Mouse (Mus musculus): Measurements from ENCODE around the gene Fam20b. TPM values are rescaled to one million over a fixed set of nuclear protein-coding genes. Genes with fewer than 3 reads are reported as not detected.

Gene Fam20b
- total RNA-seq, 2 experiments from 2014 or later: 48.1 to 51.9 TPM

DNA sequence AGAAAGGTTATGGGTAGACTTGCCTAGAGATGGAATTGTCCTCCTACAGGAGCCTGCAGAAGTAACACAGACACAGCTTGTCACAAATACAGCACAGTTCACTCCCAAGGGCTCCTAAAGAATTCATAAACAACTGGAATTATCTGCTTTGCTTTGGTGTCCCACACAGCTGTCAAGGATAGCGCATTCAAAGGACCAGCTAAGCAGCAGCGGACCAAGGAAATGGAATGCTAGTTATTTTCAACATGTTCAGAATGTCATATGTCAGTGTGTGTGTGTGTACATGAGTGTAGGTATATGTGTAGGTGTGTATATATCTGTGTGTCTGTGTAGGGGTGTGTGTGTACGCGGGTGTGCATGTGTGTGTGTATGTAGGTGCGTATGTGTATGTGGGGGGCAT lies 14.1 kb upstream of the Fam20b start:
- intact Hi-C loops (cut with DNase I): no loop called here
- DNase-seq (ENCODE audit: low spot score): no peak

DNA sequence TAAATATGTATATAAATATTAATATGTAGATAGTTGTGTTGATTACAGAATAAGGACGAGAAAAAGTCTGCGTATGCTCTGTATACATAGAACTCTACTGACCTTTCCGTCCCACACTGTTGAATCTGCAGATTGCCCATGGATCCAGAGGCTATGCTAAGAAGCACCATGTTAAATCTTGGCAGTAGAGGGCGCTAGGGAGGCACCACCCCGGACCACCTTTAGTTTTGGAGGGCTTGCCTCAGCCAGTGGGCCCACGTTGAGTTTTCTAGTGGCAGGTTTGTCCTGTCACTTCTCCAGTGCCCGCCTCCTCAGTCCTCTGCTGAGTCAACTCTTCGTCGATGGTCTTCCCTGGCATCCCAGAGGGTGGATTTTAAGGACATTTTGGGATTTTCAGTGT lies 11.9 kb upstream of the Fam20b start:
- intact Hi-C loops (cut with DNase I): no loop called here
- no peak for DNase-seq (ENCODE audit: low spot score)

DNA sequence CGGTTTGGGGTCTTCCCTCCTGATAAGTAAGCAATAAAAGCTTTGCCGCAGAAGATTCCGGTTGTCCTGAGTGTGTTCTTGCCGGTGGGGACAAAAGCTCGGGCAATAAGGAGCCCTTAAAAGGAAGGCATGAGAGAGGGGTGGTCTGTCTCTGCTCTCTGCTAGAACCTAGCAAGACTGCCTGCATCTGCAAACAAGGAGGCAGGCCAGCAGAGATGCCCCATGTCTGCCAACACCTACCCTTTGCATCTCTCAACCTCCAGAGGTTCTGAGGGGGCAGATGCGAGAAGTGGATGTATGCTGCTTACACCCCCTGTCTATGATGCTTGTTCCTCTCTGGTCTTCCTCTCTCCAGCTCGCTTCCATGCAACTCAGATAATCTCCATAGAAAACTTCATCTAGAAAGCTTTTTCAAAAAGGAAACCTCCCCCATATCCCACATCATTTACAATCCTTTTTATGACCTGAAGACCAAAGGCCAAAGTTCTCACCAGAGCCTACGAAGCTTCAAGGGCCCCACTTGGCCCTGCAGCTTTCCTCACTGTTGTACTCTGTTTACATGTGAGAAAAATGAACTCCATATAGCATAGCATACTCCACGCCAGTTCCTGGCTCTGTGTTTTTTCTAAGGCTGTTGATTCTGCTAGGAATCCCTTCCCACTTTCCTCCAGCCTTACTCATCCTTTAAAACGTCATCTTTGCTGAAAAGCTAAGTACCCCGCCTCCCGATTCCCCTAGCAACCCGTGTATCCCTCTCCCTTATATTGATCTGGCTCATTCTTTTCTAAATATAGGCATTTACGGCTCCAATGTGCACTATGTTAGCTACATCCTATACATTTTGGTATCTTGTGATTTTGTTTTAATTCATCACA lies 8.6 kb upstream of the Fam20b start:
- intact Hi-C loops (cut with DNase I): no loop called here
- no peak for DNase-seq (ENCODE audit: low spot score)

DNA sequence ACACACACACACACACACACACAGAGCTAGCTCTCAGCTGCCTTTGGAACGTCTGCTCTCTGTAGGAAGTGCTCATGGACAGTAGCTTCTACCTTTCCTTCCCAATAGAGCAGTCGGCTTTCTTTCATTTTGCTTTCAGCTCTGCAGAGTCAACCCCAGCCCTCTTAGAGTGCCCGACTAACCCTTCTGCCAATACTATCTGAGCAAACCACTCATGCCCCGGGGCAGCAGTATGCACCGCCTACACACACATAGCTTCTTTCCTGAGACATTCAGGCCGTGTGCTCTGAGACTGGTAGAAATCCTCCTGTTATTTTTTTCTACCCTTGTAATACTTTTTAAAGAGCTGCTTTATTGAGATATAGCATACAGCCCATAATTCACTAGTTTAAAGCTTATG lies 3.2 kb upstream of the Fam20b start:
- intact Hi-C loops (cut with DNase I): no loop called here

DNA sequence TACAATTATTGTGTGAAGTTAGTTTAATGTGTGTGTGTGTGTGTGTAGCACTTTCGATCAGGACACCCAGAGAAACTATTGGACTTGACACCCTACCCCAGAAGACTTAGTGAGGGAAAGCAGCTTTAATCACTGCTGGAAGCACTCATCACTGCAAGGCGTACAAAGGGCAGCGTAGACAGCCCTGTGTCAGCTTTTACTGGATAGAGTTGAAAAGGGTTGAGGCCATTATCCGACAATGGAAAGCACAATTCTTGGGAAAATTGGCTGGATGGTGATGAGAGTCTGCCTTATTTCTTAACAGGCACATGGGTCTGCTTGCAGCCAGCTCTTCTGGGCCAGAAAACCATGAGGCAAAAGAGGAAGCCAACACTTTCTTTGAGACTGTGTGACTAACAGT lies 1.2 kb upstream of the Fam20b start:
- DNase-seq (ENCODE audit: low spot score): peak; percentile 5
- intact Hi-C loops (cut with DNase I): no loop called here

More for the DNA sequence above, 3.2 kb upstream of the Fam20b start:
- DNase-seq (ENCODE audit: low spot score): no peak

DNA sequence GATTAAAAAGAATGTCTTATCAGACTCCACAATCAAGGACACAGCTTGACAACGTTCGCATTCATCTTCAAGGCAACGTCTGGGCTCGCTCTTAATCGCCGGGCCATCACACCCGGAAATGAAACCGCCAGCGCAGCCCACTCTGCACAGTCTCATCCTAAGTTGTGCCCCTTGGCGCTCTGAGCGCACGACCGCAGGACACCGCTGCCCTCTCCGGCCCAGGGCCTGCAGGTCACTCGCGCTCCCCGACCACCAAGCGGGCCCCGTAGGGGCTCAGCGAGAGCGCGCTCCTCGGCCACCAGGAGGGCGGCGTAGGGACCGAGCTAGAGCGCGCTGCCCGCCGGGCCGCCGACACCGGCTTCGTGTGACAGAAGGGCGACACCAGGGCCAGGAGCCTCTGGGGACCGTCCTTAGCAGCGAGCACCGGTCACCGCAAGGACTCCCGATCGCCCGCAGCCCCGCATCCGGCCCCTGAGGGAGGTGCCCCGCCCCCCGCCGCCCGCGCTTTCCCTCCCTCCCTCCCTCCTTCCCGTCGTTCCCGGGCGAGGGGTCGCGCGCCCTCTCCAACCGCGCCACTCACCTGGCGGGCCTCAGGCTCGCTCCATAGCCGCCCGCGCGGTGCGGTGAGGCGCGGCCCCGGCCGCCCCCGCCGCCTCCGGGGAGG lies 468 bp downstream of the Fam20b start:
- intact Hi-C loops (cut with DNase I): no loop called here
- DNase-seq (ENCODE audit: low spot score): peak; percentile 29

DNA sequence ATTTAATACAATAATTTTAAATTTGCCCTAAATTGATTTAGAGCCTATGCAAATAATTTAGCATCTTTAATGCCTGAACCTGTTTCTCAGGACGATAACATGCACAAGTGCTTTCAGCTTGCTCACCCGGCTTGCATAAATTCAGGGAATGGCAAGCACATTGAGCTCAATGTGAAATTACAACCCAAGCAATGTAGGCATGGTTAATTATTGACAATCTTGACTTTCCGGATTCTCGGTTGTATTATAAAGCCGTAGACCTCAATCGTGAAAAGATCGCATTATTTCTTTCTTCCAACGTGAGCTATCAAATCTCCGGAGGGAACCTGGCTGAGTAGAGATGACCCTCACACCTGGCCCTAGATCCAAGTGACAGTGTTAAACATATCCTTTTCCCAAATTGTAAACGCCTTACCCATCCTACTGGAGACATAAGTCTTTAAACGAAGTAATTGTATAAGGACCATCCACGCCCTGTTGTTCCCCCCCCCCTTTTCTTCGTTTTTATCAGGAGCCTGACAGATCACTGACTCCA lies 1.1 kb downstream of the Fam20b start:
- DNase-seq (ENCODE audit: low spot score): no peak
- intact Hi-C loops (cut with DNase I): no loop called here

DNA sequence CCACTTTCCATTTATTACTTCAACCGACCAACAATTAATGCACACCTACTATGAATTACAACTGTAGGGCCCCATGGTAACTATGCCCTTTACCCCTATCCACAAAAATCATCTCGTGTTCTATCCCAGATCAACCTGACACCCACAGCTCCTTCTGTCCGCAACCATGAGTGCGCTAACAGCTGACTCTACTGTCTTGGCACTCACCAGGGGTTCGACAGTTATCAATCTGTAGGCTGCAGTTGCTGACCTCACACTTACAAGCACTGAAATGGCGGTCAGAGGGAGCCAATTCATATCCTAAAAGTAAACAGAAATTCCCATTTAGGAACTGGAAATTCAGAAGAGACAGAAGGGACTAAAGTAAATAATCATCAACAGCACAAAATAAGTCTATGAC lies 2.2 kb downstream of the Fam20b start:
- intact Hi-C loops (cut with DNase I): no loop called here
- DNase-seq (ENCODE audit: low spot score): no peak

DNA sequence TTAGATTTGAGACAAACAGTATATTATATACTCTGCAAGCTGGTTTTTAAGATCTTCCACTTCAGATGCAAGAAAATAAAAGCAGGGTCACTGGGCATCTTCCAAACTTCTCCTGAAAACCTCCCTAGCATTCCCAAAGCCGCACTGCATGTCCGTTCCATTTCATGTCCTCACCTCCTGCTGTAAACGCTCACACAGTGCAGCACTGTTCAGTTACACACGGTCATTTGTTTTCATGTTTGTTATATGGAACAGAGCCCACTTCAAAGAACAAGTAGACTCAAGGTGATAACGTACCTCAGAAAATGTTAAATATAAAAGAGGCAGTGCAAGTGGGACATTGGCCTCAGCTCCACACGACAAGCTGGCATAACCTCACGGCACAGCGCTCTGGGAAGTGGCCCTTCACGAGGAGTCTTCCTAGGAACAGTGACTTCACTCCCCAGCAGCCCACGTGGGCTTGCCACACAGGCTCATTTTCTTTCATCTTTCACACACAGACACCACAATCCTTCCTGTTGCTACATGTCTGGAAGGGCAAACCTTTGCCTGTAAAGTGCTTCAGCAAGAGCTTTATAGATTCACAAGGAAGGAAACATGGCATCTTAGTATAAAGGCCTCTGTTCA lies 8.3 kb downstream of the Fam20b start:
- no peak for DNase-seq (ENCODE audit: low spot score)
- intact Hi-C loops (cut with DNase I): no loop called here

DNA sequence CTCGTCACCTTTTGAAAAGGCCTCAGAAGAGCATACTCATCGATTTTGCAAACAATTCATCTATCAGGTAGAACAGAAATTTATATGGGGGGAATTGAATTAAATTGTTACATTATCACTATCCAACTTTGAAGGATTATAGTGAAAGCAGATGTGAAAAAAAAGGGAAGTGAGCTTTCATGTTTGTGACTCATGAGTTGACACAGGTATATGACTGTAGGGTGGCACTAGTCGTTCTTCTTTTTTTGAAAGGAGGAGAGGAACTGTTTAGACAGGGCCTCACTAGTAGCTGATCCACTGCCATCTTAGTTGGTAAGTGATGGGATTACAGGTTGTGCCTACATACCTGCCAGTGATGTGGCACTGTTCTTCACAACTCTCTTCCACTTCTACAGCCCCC lies 10.2 kb downstream of the Fam20b start:
- DNase-seq (ENCODE audit: low spot score): no peak
- intact Hi-C loops (cut with DNase I): no loop called here

DNA sequence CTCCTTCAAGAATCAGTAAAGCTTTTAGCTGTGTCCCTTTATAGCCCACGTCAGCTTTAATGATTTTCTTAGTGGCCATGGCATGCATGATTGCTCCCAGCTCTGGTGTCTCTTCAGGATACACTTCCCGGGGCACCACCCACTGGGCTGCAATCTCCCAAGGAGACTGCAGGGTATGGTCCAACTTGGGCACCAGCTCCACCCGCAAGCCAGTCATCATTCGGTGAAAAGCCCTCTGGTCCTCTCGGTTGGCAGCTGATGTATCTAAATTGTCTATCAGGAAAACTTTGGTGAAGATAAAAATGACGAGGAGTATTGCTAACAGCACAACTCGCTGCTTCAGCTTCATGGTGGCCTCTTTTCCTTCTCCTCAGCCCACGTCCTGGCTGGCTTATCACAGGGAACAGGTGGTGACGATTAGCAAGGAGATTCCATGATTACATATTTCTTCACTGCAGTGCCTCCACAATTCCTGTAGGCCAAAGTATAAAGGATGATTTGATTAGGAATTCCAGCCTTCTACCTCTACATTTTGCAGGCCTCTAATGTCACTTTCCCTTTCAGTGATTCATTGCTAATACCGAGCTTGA lies 13.1 kb downstream of the Fam20b start:
- DNase-seq (ENCODE audit: low spot score): no peak

DNA sequence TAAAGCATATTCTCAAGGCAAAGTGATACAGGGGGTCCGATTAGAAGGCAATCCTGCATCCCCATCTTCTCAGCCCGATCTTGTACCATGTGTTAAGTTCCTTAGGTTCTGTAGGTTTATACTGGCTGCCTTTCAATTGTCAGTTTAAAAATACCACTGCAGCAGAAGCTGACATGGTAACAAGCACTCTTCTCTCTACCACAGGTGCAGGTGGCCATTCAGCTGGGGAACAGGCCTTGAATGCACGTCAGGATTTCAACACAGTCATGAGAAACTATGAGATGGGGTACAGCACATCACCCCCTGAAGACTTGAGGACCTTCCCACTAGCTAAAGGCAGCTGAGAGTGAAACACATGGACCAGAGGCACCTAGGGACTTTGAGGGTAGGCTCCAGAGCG lies 15.4 kb downstream of the Fam20b start:
- DNase-seq (ENCODE audit: low spot score): no peak

More for the DNA sequence above, 13.1 kb downstream of the Fam20b start:
- intact Hi-C loops (cut with DNase I): no loop called here

DNA sequence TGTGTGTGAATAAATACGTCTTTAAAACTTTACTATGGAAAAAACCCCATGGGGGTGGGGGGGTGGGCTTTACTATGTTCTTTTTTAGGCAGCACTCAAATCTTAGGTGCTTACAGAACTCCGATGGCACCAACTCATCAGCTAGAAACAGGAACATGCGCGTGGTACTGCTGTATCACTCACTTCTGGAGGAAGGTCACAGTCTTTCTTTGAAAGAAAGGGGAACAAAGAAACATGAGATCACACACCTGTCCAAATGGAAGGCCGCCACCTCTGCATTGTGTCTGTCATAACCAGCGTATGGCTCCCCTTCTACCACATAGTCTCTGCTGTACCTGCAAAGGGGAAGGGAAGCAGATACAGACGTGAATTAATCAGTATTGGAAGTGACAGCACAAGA lies 16.7 kb downstream of the Fam20b start:
- DNase-seq (ENCODE audit: low spot score): no peak

More for the DNA sequence above, 15.4 kb downstream of the Fam20b start:
- intact Hi-C loops (cut with DNase I): no loop called here

DNA sequence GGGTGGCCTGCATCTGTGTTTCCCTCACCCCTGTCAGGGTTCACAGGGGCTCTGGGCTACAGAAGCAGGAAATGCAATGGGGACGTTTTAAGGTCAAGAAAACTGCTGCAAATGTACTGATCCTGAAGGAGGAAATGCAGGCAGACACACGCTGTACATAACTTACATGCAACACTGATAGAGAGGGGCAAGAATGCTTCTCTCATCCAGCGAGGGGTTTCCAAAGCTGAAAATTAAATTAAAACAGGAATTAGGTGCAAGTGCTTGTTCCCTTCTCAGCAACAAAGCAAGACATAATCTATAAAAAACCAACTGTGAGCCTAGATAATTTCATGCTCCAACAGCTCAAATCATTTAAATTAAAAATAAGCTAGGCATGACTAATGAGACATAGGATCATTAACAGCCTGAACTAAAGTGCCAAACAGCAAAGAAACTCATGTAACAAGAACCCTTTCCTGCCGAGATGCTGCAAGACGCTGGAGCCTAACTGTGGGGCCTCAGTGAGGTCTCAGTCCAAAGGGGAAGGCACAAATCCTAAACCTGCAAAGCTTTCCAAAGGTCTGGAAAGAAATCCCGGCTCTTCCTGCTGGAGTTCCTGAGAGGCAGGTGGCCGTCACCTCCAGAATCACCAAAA lies 32.7 kb downstream of the Fam20b start:
- no peak for DNase-seq (ENCODE audit: low spot score)
- intact Hi-C loops (cut with DNase I): no loop called here

More for the DNA sequence above, 16.7 kb downstream of the Fam20b start:
- intact Hi-C loops (cut with DNase I): no loop called here

DNA sequence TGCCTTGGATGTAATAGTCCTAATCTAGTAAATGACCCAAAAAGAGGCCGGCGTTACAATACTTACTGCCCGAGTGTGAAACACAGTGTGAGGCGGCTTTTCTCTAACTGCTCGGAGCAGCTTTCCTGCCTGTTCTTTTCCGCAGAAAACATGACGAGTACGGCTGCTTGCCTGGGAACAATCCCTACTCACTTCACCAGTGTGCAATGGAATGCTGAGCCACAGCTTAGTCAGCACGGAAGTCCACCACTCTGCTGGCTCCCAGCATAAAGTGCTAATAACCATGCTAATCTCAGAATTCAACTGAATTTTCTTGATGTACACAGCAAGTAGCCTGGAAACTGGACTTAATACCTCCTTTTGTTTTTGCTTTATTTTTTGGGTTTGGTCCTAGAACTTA lies 39.3 kb downstream of the Fam20b start:
- intact Hi-C loops (cut with DNase I): loop anchor here (5.0 kb wide), 1 partner anchor 142 kb away; no protein-coding TSS in a partner anchor
- DNase-seq (ENCODE audit: low spot score): no peak

DNA sequence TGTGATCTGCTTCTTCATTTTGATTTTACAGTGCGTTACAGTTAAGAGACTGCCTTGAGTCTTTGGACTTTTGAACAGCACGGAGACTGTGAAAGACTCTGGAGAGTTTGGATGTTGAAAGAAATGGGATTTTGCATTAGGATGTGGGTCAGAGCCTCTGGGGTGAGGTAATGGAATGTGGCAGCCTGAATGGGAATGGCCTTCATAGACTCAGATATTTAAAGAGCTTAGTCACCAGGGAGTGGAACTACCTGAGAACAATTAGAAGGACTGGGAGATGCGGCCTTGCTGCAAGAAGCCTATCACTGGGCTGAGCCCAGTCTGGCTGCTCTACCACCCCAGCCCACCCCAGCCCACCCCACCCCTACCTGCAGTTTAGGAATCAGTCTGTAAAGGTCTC lies 41.7 kb downstream of the Fam20b start:
- intact Hi-C loops (cut with DNase I): loop anchor here (5.0 kb wide), 1 partner anchor 140 kb away; no protein-coding TSS in a partner anchor
- DNase-seq (ENCODE audit: low spot score): no peak

DNA sequence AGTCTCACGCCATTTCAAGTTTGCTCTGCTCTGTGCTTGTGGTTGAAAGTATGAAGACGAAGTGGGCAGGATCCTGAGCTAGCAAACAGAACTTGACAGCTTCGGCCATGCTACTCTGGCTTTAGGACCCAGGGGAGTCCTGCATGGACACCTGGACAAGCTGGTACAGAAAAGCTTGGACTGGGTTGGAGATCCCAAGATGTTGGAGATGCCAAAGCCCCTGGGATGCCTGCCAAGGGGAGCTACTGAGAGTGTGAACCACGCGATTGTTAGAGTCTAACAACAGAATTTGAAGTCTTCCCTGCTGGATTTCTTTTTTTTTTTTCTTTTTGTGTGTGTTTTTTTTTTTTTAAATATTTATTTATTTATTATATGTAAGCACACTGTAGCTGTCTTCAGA lies 42.3 kb downstream of the Fam20b start:
- DNase-seq (ENCODE audit: low spot score): no peak
- intact Hi-C loops (cut with DNase I): loop anchor here (1.0 to 5.0 kb wide), 2 partner anchors 36 to 139 kb away; no protein-coding TSS in a partner anchor

DNA sequence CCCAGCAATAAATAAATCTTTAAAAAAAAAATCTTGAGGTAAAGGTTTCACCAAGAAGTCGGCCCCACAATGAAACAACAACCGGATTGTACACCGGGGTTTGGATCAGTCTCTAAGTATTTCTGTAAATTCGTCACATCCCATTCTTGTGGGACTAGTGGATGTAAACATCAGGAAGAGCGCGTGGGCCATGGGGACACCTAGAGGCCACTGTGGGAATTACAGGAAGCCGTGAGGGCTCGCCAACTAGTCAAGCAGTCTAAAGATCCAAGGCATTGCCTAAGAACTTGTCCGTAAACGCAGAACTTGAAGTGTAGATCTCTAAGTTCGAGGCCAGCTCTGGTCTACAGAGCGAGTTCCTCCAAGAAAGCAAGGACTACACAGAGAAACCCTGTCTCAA lies 42.7 kb downstream of the Fam20b start:
- no peak for DNase-seq (ENCODE audit: low spot score)
- intact Hi-C loops (cut with DNase I): loop anchor here (1.0 to 5.0 kb wide), 2 partner anchors 36 to 139 kb away; no protein-coding TSS in a partner anchor

DNA sequence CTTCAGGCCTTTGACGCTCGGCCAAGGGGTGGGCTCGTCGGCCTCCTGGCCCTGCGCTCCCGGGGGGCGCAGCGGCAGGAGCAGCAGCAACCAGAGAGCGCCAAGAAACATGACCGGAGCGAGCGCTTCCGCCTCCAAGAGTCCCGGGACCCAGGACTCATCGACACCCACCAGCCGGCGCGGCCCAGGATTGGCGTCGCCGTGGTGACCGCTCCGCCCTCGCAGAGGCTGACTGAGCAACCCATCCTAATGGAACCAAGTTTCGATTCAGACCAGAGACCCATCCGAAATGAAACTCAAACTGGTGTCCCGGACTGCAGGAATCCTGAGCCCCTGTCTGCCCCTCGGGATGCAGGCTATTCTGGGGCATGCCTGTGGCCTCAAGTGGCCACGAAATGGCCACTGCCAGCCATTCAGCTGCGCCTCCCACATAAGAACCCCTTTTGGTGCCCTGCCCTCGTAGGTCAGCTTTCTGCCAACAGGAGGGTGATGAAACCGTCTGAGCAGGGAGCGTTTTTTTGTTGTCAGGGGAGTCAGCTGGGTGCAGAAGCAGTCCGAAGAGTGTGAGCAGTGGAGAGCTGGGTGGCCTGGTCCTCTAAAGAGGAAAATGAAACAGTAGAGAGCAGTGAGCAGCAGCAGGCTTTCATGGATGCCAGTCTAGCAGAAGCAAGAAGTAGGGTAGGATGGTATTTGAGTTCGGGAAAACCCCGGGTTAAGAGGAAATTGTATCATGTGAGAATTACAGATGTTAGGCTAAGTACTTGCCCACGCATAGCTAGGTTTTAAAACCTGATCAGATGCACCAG lies 44.5 kb downstream of the Fam20b start, which contains the start of gene Tor3a:
Tor3a (minus strand) TSS at position 162 of the 806 bp plus-strand sequence.
- intact Hi-C loops (cut with DNase I): loop anchor here (2.0 to 5.0 kb wide), 2 partner anchors 20 to 117 kb away; partner anchors contain the start of gene Abl2
- peak; percentile 82 for DNase-seq (ENCODE audit: low spot score)
